Mouse (Mus musculus): ENCODE measurements around the gene Galk1. TPM values are rescaled to one million over a fixed set of nuclear protein-coding genes. Genes with fewer than 3 reads are reported as not detected.
A peak's percentile ranks its signal among the peaks of the same experiment; 100 is the strongest.

Gene Galk1
- total RNA-seq, 2 experiments from 2014 or later: 67.0 to 90.6 TPM

- no peak for DNase-seq
These were observed 824 bp downstream of the Galk1 start for GRCm38 (mm10) chr11:116011529-116012261.

GRCm38 (mm10) chr11:116010948-116011347, 1.6 kb downstream of the Galk1 start:
- DNase-seq: no peak

GRCm38 (mm10) chr11:116010146-116010545, 2.4 kb downstream of the Galk1 start:
- no peak for DNase-seq

- no peak for DNase-seq
These were observed 2.9 kb downstream of the Galk1 start for GRCm38 (mm10) chr11:116009661-116010060.

- DNase-seq: no peak
These were observed 3.6 kb downstream of the Galk1 start for GRCm38 (mm10) chr11:116008832-116009375.

- no peak for DNase-seq
These were observed 4.1 kb downstream of the Galk1 start for GRCm38 (mm10) chr11:116008411-116008810.

GRCm38 (mm10) chr11:116007095-116007850, 5.2 kb downstream of the Galk1 start:
- DNase-seq: no peak

- DNase-seq: no peak
These were observed 6.7 kb downstream of the Galk1 start for GRCm38 (mm10) chr11:116005701-116006419.

GRCm38 (mm10) chr11:116004840-116005700, 7.4 kb downstream of the Galk1 start:
- peak; percentile 86 for DNase-seq

GRCm38 (mm10) chr11:116004186-116004823, 8.2 kb downstream of the Galk1 start:
- DNase-seq: no peak

GRCm38 (mm10) chr11:116002894-116003293, 9.6 kb downstream of the Galk1 start:
- DNase-seq: no peak

- no peak for DNase-seq
These were observed 10.8 kb downstream of the Galk1 start for GRCm38 (mm10) chr11:116001725-116002124.

GRCm38 (mm10) chr11:116000607-116001006, 11.9 kb downstream of the Galk1 start:
- no peak for DNase-seq

GRCm38 (mm10) chr11:115999538-116000143, 12.9 kb downstream of the Galk1 start:
- DNase-seq: peak; percentile 82

GRCm38 (mm10) chr11:115999027-115999426, 13.5 kb downstream of the Galk1 start:
- DNase-seq: no peak

- DNase-seq: no peak
These were observed 14.9 kb downstream of the Galk1 start for GRCm38 (mm10) chr11:115997662-115998061.

- DNase-seq: no peak
These were observed 15.5 kb downstream of the Galk1 start for GRCm38 (mm10) chr11:115997047-115997446.

- DNase-seq: no peak
These were observed 17.3 kb downstream of the Galk1 start for GRCm38 (mm10) chr11:115995256-115995655.

GRCm38 (mm10) chr11:115992098-115992497, 20.4 kb downstream of the Galk1 start:
- no peak for DNase-seq

GRCm38 (mm10) chr11:115989686-115990085, 22.8 kb downstream of the Galk1 start:
- DNase-seq: no peak

- no peak for DNase-seq
These were observed 29.2 kb downstream of the Galk1 start for GRCm38 (mm10) chr11:115983291-115983690.

Data from adrenal gland, postnatal 10 days (tissue).